Mouse (Mus musculus) stomach, postnatal 0 days (tissue): Measurements from ENCODE around the gene Vwf.

Experiments used
- CTCF ChIP-seq: IDR thresholded peaks from 2 replicates; pipeline ENCODE4 v1.5.1; 2016; ENCODE audit warnings: antibody characterized with exemption, low read depth, mild to moderate bottlenecking, moderate library complexity
- EP300 ChIP-seq: optimal IDR thresholded peaks from 2 replicates; pipeline ENCODE3; 2016; ENCODE audit warnings: antibody characterized with exemption

GRCm38 (mm10) chr6:125586042-125586566 lies 39.5 kb downstream of the Vwf start:
- TF ChIP-seq EP300 (no peak), CTCF (no peak)
